Mouse (Mus musculus): ENCODE data around the gene Bcl7c.
"Not testable (repeated sequence)": the region's sequence is repeated elsewhere in the genome, so short reads cannot be mapped to it uniquely, and the experiment has no call there.

Gene Bcl7c

GRCm38 (mm10) chr7:127708207-127709078 is at the start of gene Bcl7c:
Bcl7c (minus strand) TSS chr7:127708933.
- in situ Hi-C loops (cut with MboI; ENCODE audit: low pct_unique_long_range_greater_than_20kb in 1 of 2, low sequenced_read_pairs in 2 of 2, unreplicated experiment in 1 of 2): no loop called here

DNA sequence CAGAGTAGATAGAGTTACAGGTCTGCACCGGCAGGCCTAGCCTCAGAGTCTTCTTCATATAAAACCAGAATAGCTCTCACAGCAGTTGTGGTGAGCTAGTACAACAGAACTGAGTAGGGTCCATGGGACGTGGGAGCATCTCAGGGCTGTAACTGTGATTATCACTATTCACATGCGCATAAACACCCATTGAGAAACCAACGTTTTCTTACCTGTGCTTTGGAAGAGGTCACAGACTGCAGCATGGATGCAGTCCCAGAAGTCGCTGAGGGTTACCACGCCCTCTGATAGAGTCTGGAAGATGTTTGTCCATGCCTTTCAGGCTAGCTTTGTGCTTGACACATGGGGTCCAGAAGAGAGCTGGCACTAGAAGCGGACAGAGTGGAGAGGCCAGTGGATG is 45.0 kb upstream of the Bcl7c start:
- in situ Hi-C loops (cut with MboI; ENCODE audit: low pct_unique_long_range_greater_than_20kb in 1 of 2, low sequenced_read_pairs in 2 of 2, unreplicated experiment in 1 of 2): no loop called here

GRCm38 (mm10) chr7:127753158-127753557 is 44.4 kb upstream of the Bcl7c start:
- in situ Hi-C loops (cut with MboI; ENCODE audit: low pct_unique_long_range_greater_than_20kb in 1 of 2, low sequenced_read_pairs in 2 of 2, unreplicated experiment in 1 of 2): no loop called here

GRCm38 (mm10) chr7:127752069-127752468 is 43.3 kb upstream of the Bcl7c start:
- in situ Hi-C loops (cut with MboI; ENCODE audit: low pct_unique_long_range_greater_than_20kb in 1 of 2, low sequenced_read_pairs in 2 of 2, unreplicated experiment in 1 of 2): no loop called here

- in situ Hi-C loops (cut with MboI; ENCODE audit: low pct_unique_long_range_greater_than_20kb in 1 of 2, low sequenced_read_pairs in 2 of 2, unreplicated experiment in 1 of 2): no loop called here
These were observed 42.9 kb upstream of the Bcl7c start for GRCm38 (mm10) chr7:127751619-127752018.

DNA sequence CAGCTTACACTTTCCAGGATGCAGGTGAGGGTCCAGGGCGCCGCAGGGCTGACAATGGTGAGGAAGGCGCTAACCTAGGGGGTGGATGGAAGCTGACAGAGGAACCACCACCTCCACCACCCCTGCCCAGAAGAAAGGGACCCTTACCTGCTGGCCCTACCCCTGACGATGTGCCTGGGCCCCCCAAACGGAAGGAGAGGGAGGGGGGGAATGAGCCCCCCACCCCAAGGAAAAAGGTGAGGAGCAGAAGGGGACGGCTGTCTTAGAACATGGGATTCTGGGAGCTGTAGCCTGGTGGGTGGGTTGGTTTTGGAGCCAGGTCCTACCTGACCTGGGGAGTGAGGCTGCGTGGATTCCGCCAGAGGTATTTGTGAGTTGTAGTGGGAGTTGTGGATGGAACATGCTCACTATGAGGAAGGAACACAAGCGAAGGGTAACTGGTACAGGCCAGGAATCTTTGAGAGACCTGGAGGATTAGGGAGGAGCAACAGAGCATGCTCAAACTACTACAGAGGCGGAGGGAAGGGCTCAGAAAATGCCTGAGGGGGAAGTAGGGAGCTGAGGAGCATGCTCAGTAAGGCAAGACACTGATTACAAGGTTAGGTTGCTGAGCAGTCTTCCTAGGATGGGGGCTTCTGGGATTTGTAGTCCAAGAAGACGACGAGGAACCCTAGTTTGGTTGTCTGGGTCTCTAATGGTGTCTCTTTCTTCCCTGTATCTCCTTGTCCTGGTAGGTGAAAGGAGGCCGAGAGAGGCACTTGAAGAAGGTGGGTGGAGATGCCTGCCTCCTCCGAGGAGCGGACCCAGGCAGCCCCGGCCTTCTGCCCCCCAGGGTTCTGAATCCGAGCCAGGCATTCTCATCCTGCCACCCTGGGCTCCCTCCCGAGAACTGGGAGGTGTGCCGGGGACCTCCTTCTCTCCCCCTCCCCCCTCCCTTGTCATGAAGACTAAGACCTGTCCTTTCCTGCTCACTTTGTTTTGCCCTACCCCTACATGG is 41.7 kb upstream of the Bcl7c start:
- in situ Hi-C loops (cut with MboI; ENCODE audit: low pct_unique_long_range_greater_than_20kb in 1 of 2, low sequenced_read_pairs in 2 of 2, unreplicated experiment in 1 of 2): no loop called here

DNA sequence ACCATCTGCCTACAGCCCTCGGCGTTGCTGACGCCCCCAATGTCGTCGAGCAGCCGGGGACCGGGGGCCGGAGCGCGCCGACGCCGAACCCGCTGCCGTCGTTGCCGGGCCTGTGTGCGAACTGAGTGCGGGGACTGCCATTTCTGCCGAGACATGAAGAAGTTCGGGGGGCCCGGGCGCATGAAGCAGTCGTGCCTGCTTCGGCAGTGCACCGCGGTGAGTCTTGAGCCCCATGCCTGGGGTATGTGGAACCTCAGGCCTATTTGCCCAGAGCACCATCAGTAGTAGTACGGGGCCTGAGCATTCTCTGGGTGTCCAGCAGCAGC is 39.5 kb upstream of the Bcl7c start:
- in situ Hi-C loops (cut with MboI; ENCODE audit: low pct_unique_long_range_greater_than_20kb in 1 of 2, low sequenced_read_pairs in 2 of 2, unreplicated experiment in 1 of 2): no loop called here

GRCm38 (mm10) chr7:127747559-127748234 is 39.0 kb upstream of the Bcl7c start:
- in situ Hi-C loops (cut with MboI; ENCODE audit: low pct_unique_long_range_greater_than_20kb in 1 of 2, low sequenced_read_pairs in 2 of 2, unreplicated experiment in 1 of 2): no loop called here

- in situ Hi-C loops (cut with MboI; ENCODE audit: low pct_unique_long_range_greater_than_20kb in 1 of 2, low sequenced_read_pairs in 2 of 2, unreplicated experiment in 1 of 2): no loop called here
These were observed 38.1 kb upstream of the Bcl7c start for GRCm38 (mm10) chr7:127746494-127747491.

GRCm38 (mm10) chr7:127745652-127746493 is 37.1 kb upstream of the Bcl7c start:
- in situ Hi-C loops (cut with MboI; ENCODE audit: low pct_unique_long_range_greater_than_20kb in 1 of 2, low sequenced_read_pairs in 2 of 2, unreplicated experiment in 1 of 2): no loop called here

GRCm38 (mm10) chr7:127745251-127745651 is 36.5 kb upstream of the Bcl7c start:
- in situ Hi-C loops (cut with MboI; ENCODE audit: low pct_unique_long_range_greater_than_20kb in 1 of 2, low sequenced_read_pairs in 2 of 2, unreplicated experiment in 1 of 2): no loop called here

- in situ Hi-C loops (cut with MboI; ENCODE audit: low pct_unique_long_range_greater_than_20kb in 1 of 2, low sequenced_read_pairs in 2 of 2, unreplicated experiment in 1 of 2): no loop called here
These were observed 35.8 kb upstream of the Bcl7c start, which contains the start of gene Fbxl19 for GRCm38 (mm10) chr7:127744366-127745045. Fbxl19 (plus strand) TSS chr7:127744543.

- in situ Hi-C loops (cut with MboI; ENCODE audit: low pct_unique_long_range_greater_than_20kb in 1 of 2, low sequenced_read_pairs in 2 of 2, unreplicated experiment in 1 of 2): not testable (repeated sequence)
These were observed 23.3 kb upstream of the Bcl7c start, which contains the start of gene Ctf2 for GRCm38 (mm10) chr7:127732066-127732465. Ctf2 (minus strand) TSS chr7:127732166.

- in situ Hi-C loops (cut with MboI; ENCODE audit: low pct_unique_long_range_greater_than_20kb in 1 of 2, low sequenced_read_pairs in 2 of 2, unreplicated experiment in 1 of 2): no loop called here
These were observed 21.4 kb upstream of the Bcl7c start for GRCm38 (mm10) chr7:127730170-127730569.

- in situ Hi-C loops (cut with MboI; ENCODE audit: low pct_unique_long_range_greater_than_20kb in 1 of 2, low sequenced_read_pairs in 2 of 2, unreplicated experiment in 1 of 2): no loop called here
These were observed 19.2 kb upstream of the Bcl7c start for GRCm38 (mm10) chr7:127727898-127728297.

DNA sequence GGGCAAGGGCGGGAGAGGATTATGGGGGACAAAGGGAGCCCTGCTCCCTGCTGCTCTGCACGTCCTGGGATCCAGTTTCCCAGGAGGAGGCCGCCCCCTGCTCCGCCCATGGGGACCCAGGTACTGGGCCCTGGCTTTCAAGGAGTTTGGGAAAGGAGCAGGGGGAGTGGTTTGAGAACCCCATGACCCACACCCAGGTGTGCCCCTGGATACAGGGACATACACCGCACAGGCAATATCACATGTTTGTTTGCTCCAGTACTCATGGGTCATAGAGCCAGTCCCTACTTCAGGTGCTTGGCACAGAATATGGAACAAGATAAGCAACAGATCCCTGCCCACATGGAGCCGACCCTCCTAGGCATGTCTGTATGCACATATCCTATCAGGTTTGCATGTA is 17.2 kb upstream of the Bcl7c start:
- in situ Hi-C loops (cut with MboI; ENCODE audit: low pct_unique_long_range_greater_than_20kb in 1 of 2, low sequenced_read_pairs in 2 of 2, unreplicated experiment in 1 of 2): no loop called here

All from mouse embryonic stem cell (cell line).